Mouse (Mus musculus): ENCODE measurements around the gene Cyp17a1.

The Cyp17a1 gene

GRCm38 (mm10) chr19:46670691-46671090, 2.3 kb downstream of the Cyp17a1 start:
- peak; percentile 34 to 75 for DNase-seq (ENCODE audit: low spot score in 2 of 2)

GRCm38 (mm10) chr19:46669802-46670201, 3.2 kb downstream of the Cyp17a1 start:
- no peak for DNase-seq (ENCODE audit: low spot score in 2 of 2)

GRCm38 (mm10) chr19:46668263-46668662, 4.7 kb downstream of the Cyp17a1 start:
- DNase-seq (ENCODE audit: low spot score in 2 of 2), result no peak

DNA sequence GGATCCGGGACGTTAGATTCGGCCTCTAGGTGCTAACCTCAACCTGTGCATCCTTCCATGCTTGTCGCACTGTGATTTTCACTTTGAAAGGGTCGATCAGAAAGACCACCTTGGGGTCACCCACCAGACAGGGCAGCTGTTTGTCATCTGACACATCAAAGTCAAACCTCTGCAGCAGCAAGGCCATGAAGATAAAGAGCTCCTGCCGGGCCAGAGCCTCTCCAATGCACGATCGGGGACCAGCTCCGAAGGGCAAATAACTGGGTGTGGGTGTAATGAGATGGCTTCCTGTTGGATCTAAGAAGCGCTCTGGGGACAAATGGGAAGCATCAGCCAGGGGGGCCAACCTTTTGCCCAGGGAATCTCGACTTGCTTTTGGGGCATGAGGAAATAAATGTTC, 5.7 kb downstream of the Cyp17a1 start:
- DNase-seq (ENCODE audit: low spot score in 2 of 2), result no peak

DNA sequence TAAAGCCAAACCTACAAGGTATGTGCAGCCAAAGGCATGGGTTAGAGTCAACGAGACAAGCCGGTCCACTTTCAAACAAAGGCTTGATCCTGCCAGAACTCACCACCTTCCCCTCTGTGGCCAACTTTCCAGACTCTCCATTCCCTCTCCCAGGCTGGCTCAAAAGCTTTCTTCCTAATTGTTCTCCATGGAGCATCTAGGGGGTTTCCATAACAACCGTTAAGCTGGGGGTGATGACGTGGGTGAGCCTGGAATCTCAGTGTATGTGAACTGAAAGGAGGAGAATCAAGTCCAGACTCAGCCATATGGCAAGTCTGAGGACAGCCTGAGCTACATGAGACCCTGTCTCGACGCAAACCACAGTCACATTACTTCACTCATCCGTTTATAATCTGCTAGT, 7.5 kb downstream of the Cyp17a1 start:
- DNase-seq (ENCODE audit: low spot score in 2 of 2), result no peak

- no peak for DNase-seq (ENCODE audit: low spot score in 2 of 2)
These were observed 10.2 kb downstream of the Cyp17a1 start for GRCm38 (mm10) chr19:46662784-46663183.

DNA sequence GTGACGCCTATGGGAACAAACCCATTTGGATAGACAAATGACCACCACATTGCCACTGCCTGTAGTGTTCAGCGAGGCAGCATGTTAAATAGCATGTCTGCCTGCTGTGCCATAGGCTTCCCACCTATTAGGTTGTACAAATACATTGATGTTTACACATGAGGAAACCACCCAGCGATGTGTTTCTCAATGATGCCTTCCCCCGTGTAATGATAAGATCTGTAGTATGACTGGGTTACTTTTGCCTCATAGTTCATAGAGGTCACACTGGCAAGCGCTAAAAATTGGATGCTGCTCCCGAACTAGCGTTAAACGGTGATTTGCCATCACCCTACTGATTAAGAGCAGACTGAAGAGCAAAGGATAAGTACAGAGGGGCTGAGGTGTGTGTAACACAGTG, 10.8 kb downstream of the Cyp17a1 start:
- DNase-seq (ENCODE audit: low spot score in 2 of 2), result no peak

DNA sequence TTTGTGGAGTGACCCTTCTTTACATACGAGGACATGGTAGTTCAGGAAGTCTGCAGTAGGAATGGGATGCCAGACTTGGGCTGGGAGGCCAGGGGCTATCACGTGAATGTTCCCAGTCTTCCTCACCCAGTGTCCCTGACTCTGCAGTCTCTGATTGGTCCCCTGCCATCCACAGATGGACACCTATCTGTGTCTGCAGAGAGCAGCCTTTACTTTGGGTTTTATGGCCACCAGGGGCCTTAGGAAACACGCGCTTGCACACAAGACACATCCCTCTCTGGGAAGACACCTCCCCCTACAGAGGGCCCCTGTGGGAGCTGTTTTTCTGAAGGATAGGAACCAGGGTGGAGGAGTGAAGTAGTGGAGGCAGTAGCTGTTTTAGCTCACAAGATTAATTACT, 11.5 kb downstream of the Cyp17a1 start:
- no peak for DNase-seq (ENCODE audit: low spot score in 2 of 2)

- DNase-seq (ENCODE audit: low spot score in 2 of 2), result no peak
These were observed 14.1 kb downstream of the Cyp17a1 start for GRCm38 (mm10) chr19:46658851-46659250.

DNA sequence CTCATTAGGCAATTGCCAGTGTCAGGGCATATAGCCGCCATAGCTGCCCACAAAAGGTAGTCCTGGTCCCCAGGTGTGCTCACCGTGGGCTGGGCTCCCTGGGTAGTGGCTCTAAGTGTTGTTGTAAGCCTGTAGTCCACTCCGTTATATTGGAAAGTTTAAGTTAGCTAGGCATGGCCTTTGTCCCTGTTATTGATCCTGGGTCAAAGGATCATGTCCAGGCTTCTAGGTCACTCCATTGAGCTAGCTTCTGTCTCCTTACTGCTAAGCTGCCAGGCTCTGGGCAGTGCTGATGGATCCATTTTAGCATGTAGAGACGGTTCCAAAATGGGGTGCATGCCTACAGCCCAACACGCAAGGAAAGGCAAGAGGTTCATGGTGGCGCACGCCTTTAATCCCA, 14.6 kb downstream of the Cyp17a1 start:
- no peak for DNase-seq (ENCODE audit: low spot score in 2 of 2)

- DNase-seq (ENCODE audit: low spot score in 2 of 2), result peak in 1 of 2 experiments; percentile 67
These were observed 15.5 kb downstream of the Cyp17a1 start for GRCm38 (mm10) chr19:46657339-46658020.

GRCm38 (mm10) chr19:46656151-46656840, 16.7 kb downstream of the Cyp17a1 start:
- DNase-seq (ENCODE audit: low spot score in 2 of 2), result no peak

DNA sequence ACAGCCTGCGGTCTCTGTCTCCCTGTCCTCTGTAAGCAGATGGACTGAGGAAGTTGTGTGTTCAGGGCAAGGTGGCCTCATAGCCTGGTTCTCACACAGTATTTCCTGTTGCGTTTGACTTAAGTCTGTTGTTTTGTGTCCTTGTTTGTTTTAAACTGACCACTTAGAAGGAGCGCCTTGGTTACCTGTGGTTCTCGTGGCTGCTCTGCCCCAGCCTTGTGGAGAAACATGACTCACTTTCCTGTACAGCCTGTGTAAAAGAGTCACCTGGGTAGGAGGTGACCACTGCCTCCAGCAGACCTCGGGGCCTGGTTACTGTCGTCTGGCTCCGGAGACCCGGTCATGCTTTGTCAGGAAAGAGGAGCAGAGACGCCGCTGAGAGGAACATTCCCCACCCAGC, 17.3 kb downstream of the Cyp17a1 start:
- DNase-seq (ENCODE audit: low spot score in 2 of 2), result no peak

DNA sequence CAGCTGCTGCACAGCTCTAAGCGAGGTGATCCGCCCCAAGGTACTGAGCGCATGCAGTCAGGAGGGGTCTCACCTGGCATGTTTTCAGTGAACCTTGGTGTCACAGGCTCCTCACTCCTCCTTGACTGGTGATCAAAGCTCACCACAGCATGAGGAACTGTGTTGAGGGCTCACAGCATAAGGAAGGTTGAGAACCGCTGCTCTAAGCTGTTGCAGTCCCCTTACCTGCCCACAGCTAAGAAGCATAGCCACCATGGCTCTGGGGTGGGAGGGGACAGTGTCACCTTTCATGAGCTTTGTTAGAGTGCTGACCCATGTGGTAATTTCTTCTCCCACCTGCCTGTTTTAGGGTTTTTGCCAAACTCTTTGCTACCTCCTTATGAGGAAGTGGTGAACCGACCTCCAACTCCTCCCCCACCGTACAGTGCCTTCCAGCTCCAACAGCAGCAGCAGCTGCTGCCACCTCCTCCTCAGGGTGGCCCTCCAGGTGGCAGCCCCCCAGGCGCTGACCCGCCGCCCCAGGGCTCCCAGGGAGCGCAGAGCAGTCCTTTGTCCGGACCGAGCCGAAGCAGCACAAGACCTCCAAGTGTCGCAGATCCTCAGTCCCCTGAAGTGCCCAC, 19.2 kb downstream of the Cyp17a1 start:
- DNase-seq (ENCODE audit: low spot score in 2 of 2), result no peak

DNA sequence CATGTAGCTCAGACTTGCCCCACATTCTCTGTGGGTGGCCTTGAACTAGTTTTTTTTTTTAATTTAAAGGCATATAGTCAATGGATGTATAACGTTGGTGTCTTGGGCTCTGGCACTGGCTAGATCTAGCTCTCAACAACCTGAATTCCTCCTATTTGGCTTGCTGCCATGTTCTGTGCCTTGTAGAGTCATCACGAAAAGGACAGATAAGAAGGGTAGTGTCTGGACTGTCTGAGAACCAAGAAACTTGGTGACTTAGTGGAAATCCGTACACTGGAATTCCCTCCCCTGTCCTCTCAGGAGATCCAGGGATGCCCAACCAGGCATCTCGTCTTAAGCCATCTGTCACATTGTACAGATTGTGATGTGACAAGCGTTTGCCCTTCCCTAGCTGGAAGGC, 19.8 kb downstream of the Cyp17a1 start:
- no peak for DNase-seq (ENCODE audit: low spot score in 2 of 2)

DNA sequence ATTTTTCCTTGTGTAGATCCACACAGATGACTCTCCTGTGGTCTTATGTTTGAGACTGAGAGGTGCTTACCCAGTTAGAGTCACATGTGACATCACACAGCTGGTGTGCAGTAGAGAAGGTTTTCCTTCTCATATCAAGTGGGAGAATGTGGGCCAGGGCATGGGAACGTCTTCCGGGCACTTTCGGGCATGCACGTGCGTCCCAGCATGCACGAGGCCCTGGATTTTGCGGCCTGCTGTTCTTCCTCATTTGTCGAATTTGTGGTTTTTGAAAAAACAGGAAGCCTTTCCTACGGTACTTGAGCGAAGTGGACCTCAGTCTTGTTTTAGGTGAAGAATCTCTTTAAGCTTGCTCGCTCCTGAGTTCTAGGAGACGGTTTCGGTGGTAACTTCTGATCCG, 24.4 kb downstream of the Cyp17a1 start:
- no peak for DNase-seq (ENCODE audit: low spot score in 2 of 2)

DNA sequence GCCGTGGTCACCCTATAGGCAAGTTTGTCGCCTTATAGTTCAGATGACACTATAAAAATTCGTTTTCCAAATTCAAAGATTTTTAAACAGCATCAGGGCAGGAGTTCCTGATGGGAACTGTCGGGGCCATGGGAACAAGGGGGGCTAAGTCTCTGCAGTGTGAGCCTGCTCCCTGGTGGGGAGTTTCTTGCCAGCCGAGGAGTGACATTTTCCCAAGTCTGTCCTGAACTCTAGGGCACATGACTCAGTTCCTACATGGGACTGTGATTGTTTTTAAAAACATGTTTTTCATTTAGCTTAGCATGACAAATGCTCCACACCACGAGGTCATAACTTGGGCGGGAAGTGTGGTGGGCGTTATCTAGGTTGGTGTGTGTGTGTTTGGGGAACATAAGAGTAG, 25.1 kb downstream of the Cyp17a1 start:
- DNase-seq (ENCODE audit: low spot score in 2 of 2), result no peak

DNA sequence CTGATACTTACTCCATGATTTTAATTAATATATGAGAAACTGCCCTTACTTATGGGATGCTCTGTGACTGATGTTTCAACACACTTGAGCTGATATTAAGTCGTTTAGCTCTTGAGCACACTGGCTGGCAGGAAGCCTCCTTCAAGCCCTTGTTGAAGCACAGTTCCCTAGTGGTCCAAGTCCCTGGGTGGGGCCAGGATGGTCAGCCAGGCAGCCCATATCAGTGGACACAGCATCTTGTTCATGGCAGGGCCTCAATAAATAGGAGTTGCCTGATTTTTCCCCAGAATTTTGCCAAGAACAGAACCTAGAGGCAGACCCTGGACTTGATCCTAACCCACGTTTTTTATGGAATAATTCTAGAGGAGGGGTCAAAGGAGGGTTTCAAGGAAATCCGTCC, 25.7 kb downstream of the Cyp17a1 start:
- DNase-seq (ENCODE audit: low spot score in 2 of 2), result no peak

DNA sequence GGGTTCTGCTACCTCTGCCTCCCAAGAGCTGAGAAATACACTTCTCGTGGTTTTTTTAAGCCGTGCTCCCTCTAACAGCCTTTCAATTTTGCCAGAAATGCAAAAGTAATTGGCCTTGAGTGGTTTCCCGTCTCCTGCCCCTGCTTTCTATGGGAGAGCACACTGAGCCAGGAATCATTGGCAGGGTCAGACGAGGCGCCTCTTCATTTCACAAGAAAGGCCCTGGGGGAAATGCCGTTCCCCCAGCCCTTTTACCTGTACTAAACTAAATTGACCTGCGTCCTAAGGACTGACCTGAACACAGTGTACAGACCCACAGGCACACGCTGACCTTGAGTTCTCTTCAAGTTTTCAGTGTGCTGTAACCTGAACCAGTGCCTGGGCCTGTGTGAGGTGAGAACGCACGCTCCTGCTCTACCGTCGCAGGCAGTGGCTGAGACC, 26.9 kb downstream of the Cyp17a1 start:
- DNase-seq (ENCODE audit: low spot score in 2 of 2), result no peak

GRCm38 (mm10) chr19:46644793-46645602, 28.0 kb downstream of the Cyp17a1 start:
- DNase-seq (ENCODE audit: low spot score in 2 of 2), result no peak

DNA sequence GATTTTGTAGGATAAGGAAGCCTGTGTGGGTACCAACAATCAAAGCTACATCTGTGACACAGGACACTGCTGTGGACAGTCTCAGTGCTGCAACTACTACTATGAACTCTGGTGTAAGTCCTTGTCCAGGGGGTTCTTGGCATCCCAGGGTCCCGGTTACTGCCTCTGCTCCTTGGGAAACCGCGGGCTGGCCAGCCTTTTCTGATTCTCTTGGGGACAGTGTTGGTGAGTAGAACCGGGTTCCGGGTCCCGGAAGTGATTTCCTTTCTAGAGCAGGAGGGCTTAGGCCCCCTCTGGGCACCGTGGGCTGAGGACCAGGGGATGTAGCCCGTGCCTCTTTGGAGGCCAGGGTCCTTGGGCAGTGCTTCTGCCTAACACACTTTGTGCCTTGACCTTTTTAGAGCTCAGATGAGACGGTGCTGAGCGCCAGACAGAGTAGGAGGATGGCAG, 28.6 kb downstream of the Cyp17a1 start:
- DNase-seq (ENCODE audit: low spot score in 2 of 2), result no peak

DNA sequence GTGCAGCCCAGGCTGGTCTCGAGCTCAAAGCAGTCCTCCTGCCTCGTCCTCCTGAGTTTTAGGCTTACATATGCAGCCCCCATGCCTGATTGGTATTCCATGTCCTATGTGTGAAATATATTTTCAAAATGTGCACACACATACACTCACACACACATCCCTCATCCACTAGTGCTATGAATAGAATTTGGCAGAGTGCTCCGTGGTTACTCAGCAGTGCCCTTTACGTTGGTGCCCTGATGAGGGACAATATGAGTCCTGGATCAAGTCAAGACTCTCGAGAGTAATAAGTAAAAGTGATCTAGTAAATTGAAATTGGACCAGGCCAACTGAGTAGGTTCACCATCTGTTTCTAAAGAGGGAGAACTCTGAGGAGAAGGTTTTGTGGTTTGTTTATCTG, 29.7 kb downstream of the Cyp17a1 start:
- DNase-seq (ENCODE audit: low spot score in 2 of 2), result no peak

All from spleen, postnatal 10 days (tissue).